Mouse (Mus musculus) cerebellum, adult 9-10 months (tissue): ENCODE data around the gene Nyx.
"Not testable (repeated sequence)": the region's sequence is repeated elsewhere in the genome, so short reads cannot be mapped to it uniquely, and the experiment has no call there.

Experiments used
- DNase-seq: peaks from one replicate; pipeline ENCODE4 v3.0.0; 2022

Gene Nyx

GRCm38 (mm10) chrX:13465810-13466209 is at the start of gene Nyx:
TSS of gene Nyx (plus strand) at chrX:13466110.
- no peak for DNase-seq

GRCm38 (mm10) chrX:13422047-13422446 is 43.9 kb upstream of the Nyx start:
- DNase-seq, result no peak

- no peak for DNase-seq
These were observed 34.5 kb upstream of the Nyx start for GRCm38 (mm10) chrX:13431421-13431820.

GRCm38 (mm10) chrX:13436042-13436441 is 29.9 kb upstream of the Nyx start:
- DNase-seq, result not testable (repeated sequence)

GRCm38 (mm10) chrX:13456544-13456943 is 9.4 kb upstream of the Nyx start:
- not testable (repeated sequence) for DNase-seq

GRCm38 (mm10) chrX:13458766-13459165 is 7.1 kb upstream of the Nyx start:
- DNase-seq, result no peak

GRCm38 (mm10) chrX:13461266-13462261 is 4.3 kb upstream of the Nyx start:
- DNase-seq, result peak; percentile 90

- DNase-seq, result no peak
These were observed 2.9 kb upstream of the Nyx start for GRCm38 (mm10) chrX:13462982-13463517.

- peak; percentile 65 for DNase-seq
These were observed 771 bp downstream of the Nyx start for GRCm38 (mm10) chrX:13466681-13467080.

GRCm38 (mm10) chrX:13467121-13467571 is 1.2 kb downstream of the Nyx start:
- peak; percentile 75 for DNase-seq

- peak; percentile 90 for DNase-seq
These were observed 3.5 kb downstream of the Nyx start for GRCm38 (mm10) chrX:13469160-13470116.

GRCm38 (mm10) chrX:13471925-13472324 is 6.0 kb downstream of the Nyx start:
- no peak for DNase-seq

- no peak for DNase-seq
These were observed 6.9 kb downstream of the Nyx start for GRCm38 (mm10) chrX:13472751-13473225.

- DNase-seq, result no peak
These were observed 9.5 kb downstream of the Nyx start for GRCm38 (mm10) chrX:13475382-13475781.

- no peak for DNase-seq
These were observed 11.7 kb downstream of the Nyx start for GRCm38 (mm10) chrX:13477596-13477995.

- no peak for DNase-seq
These were observed 12.4 kb downstream of the Nyx start for GRCm38 (mm10) chrX:13478298-13478697.

GRCm38 (mm10) chrX:13479570-13479969 is 13.7 kb downstream of the Nyx start:
- no peak for DNase-seq

GRCm38 (mm10) chrX:13482576-13482975 is 16.7 kb downstream of the Nyx start:
- DNase-seq, result no peak

GRCm38 (mm10) chrX:13484447-13484846 is 18.5 kb downstream of the Nyx start:
- DNase-seq, result no peak

- no peak for DNase-seq
These were observed 23.1 kb downstream of the Nyx start for GRCm38 (mm10) chrX:13489001-13489400.

- DNase-seq, result no peak
These were observed 23.9 kb downstream of the Nyx start for GRCm38 (mm10) chrX:13489761-13490160.

GRCm38 (mm10) chrX:13490941-13491340 is 25.0 kb downstream of the Nyx start:
- no peak for DNase-seq

- DNase-seq, result no peak
These were observed 27.0 kb downstream of the Nyx start for GRCm38 (mm10) chrX:13492922-13493321.
